Mouse (Mus musculus) adrenal gland, adult 2 months (tissue): ENCODE measurements around the gene Pak4. TPM values are rescaled to one million over a fixed set of nuclear protein-coding genes. Genes with fewer than 3 reads are reported as not detected.
"Not testable (repeated sequence)": the region's sequence is repeated elsewhere in the genome, so short reads cannot be mapped to it uniquely, and the experiment has no call there.

ENCODE experiments used
- DNase-seq: peaks from one replicate; pipeline ENCODE4 v3.0.0; 2021
- polyA plus RNA-seq: library from polyadenylated mRNA; depleted of rRNA; stranded (reverse); fragments of >200 nt; gene quantifications from 2 replicates; pipeline ENCODE4 v1.2.3, GENCODE M21; 2012
- total RNA-seq, 2 experiments: library from RNA; stranded (reverse); gene quantifications; 2 replicates each; pipeline ENCODE4 v1.2.3; 2021

Pak4 gene
- total and polyA plus RNA-seq, 3 experiments = 28.7 to 53.5 (median 29.6) TPM

DNA sequence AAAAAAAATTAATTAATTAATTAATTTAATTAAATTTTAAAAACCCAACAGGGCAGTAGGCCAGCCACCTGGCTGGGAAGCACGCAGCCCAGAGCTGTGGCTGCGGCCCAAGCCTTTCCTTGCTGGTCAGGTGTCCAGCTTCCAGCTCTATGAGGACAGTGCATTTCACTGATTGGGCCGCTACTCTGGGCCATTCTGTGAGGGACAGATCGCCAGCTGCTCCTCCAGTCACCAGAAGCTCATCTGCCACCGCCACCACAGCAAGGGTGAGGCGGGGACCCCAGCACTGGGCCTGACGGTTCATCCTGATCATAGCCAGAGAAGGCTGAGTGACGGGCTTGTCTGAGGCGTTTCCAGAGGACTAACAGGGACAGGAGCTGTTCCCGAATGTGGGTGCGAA lies 36.0 kb downstream of the Pak4 start:
- no peak for DNase-seq

GRCm38 (mm10) chr7:28560856-28561255 lies 37.1 kb downstream of the Pak4 start:
- DNase-seq = no peak

DNA sequence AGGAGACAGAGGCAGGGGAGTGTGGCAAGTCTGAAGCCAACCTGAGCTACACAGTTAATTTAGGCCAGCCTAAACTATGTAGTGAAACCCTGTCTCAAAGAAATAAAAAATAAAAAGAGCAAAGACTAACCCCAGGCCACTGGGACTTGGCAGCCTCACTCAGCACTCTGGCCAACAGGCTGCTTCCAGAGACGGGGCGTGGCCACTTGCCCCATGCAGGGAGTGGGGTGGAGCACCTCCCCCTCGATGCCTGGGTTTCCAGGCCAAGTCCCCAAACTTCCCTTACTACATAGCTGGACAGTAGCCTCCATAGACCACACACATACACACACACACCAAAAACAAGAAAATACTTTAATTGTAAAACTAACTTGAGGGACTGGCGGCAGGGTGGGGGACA lies 39.5 kb downstream of the Pak4 start:
- DNase-seq = peak; percentile 68

GRCm38 (mm10) chr7:28557708-28558107 lies 40.3 kb downstream of the Pak4 start:
- no peak for DNase-seq

- no peak for DNase-seq
Measured at GRCm38 (mm10) chr7:28557069-28557468, 40.9 kb downstream of the Pak4 start.

DNA sequence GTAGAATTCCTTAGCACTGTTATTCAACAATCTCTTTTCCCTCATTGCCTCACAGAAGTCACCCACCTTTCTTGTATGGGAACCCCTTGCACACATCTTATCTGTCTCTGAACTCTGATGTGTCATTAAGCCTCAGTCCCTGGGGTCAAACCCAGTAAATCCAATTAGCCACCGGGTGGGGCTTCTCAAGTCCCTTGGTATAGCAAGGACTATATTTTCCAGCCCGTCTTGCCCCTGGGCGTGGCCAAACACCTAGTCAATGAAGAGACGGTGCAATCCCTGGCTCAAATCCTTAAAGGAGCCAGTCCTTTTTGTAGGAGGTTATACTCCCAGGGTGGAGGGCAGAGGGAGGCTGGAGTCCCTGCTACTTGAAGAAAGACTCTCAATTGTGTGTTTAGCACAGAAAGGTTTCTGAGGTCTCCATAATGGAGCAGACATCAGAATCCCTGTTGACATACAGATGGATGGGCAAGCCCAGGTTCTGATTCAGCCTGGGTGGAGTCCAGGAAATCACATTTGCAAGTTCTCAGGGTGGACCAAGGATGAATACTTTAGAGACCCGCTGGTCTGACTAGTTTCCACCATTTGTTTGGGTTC lies 41.9 kb downstream of the Pak4 start:
- no peak for DNase-seq

DNA sequence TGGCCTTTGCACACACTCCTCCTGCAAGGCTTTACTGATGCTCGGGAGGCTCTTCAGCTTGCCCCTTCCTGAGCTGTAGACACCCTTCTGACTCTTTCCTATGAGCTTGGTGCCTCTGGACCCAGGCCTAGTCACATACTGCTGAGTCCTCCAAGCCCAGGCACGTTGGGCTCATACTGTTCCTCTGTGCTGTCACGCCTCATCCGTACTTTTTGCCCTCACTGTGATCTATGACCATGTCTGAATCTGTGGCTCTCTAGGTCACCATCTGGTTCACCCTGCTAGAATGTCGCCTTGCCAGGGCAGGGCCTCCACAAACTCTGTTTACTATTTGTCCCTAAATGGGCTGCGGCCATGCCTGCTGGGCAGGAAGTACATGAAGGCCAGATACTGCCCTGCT lies 44.9 kb downstream of the Pak4 start:
- DNase-seq = no peak

DNA sequence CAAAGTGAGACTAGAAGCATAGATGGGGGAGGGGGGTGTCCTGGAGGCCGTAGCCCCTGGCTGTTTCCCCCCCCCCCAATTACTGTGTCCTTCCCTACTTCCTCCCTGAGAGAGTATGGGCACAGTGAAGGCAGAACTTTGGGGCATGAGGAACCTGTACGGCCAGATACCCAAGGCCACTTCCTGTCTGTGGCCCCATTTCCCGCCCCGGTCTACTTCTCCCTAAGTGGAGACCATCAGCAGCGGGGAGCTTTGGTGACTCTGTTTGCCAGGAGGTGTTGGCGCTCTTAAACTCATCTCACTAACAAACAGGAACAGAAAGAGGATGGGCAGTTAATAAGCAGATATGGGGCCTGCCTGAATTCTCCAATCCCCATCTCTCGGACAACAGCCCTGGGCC lies 50.4 kb downstream of the Pak4 start:
- DNase-seq = no peak

DNA sequence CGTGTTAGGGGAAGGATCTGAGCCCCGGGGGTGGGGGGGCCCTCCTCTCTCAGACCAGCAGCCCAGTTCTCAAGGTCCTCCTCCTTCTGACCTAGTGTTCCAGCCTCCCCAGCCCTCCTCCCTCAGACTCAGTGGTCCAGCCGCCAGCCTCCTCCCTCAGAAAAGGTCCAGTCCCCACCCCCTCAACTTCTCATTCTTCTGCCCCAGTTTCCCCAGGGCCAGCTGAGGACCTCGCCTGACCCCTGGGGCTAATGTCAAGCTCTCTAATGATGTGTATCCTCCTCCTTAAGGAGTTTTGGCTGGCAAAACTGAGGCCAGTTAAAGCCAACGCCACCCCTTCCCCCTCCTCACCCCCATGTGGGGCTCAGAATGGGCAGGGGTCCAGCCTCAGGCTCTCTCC lies 50.8 kb downstream of the Pak4 start, which contains the start of gene Nccrp1:
TSS of gene Nccrp1 (minus strand) at position 101 of the 400 bp plus-strand sequence.
- DNase-seq = no peak

- DNase-seq = no peak
Measured at GRCm38 (mm10) chr7:28546649-28547048, 51.3 kb downstream of the Pak4 start.

- no peak for DNase-seq
Measured at GRCm38 (mm10) chr7:28545891-28546210, 52.1 kb downstream of the Pak4 start.

DNA sequence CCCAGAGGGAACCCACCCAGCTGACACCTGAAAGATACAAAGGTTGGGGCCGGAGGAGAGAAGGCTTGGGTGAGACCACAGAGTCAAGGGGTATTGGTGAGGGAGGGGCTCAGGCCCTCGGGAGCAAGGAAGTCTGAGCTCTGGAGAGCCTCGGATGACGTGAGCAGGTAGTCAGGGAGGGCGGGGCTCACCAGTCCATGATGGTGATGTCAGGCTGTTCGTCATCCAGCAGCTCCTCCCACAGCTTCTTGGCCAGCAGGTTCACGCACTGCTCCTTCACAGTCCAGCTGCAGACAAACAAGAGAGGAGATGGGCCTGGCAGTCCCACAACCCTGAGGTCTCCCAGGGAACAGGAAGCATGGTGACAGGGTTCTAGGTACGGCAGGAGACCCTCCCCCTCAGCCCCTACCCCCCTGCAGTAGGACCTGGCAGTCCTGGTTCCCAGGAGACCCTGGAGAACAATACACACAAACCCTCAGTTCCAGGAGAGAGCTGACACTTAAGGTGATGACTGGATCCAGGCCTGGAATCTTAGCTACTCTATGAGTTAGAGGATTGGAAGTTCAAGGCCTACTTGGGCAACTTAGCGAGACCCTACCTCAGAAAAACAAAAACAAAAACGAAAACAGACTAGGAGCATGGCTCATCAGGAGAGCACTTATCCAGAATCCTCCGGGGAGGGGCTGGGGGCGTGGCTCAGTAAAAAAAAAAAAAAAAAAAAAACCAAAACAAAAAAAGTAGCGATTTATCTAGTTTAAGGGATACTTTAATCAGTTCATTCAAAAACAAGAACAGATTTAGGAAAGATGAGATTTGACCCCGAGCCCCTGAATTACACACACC lies 52.7 kb downstream of the Pak4 start:
- DNase-seq = no peak

GRCm38 (mm10) chr7:28544051-28544601 lies 53.9 kb downstream of the Pak4 start:
- DNase-seq = peak; percentile 43

- DNase-seq = no peak
Measured at GRCm38 (mm10) chr7:28540526-28540925, 57.5 kb downstream of the Pak4 start, which contains the start of gene Sycn. Gene Sycn (plus strand): TSS chr7:28540885.

DNA sequence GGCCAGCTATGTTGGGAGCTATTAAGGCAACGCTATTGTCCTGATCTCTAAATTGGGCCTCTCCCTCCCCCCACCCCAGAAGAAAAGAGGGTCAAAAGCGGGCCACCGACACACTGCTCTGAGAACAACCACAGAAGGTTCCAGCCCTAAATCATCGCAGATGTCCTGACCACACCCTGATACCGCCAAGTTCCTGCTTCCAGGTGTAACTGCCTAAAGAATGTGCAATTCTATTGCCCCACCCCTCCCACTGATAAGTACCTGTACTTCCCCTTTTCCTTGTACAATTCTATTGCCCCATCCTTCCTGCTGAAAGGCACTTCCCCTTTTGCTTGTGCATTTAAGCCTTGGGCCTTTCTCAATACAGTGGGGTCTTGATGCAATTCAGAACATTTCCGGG lies 59.1 kb downstream of the Pak4 start:
- not testable (repeated sequence) for DNase-seq

GRCm38 (mm10) chr7:28532005-28532404 lies 66.0 kb downstream of the Pak4 start:
- no peak for DNase-seq

DNA sequence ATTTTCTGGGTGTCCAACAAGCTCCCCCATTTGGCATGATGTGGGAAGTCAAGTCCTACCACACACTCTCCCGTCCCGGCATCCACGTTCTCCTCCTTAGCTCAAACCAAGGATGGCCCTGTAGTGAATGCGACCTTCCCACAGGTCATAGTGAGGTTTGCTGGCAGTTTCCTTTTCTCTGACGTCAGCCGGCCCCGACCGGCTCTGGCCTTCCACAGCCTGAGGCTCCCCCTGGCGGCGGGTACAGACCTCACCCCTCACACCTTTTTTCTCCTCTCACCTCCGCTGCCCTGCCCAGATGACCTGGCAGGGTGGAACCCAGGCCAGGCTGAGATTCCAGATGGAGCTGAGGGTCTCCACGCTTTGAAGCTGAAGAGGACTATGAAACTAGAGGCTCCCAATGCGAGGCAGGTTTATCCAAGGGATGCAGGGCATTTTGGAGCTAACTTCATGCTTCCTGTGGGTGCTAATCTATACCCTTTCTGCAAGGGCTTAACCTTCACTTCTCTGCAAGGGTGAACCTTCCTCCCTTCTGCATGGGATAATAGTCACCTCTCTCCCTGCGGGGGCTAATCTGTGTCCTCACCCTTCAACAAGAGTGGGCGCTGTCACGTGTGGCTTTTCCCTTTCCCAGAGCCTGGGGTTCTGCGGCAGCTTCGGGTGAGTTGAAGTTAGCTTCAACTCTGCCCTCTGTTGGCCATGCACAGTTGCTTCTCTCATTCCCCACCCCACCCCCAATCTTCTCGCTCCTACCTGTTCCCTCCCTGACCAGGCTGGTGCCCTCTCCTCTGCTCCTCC lies 69.9 kb downstream of the Pak4 start:
- DNase-seq = peak; percentile 88

DNA sequence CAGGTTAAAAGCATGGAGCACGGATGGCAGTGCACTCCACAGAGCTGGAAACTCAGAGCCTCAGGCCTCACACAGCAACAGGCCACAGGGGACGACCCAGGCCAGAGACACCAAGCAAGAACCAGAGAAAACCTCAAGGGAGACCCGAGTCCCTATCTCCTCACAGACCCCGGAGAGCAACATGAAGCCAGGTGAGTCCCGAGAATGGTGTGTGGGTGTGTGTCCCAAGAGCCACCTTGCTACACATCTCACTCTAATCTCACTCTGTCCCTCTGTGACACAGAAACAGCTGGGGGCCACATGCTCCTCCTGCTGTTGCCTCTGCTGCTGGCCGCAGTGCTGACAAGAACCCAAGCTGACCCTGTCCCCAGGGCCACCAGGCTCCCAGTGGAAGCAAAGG lies 75.4 kb downstream of the Pak4 start, which contains the start of gene Ifnl3:
TSS of gene Ifnl3 (plus strand) at position 301 of the 400 bp plus-strand sequence.
- DNase-seq = not testable (repeated sequence)

DNA sequence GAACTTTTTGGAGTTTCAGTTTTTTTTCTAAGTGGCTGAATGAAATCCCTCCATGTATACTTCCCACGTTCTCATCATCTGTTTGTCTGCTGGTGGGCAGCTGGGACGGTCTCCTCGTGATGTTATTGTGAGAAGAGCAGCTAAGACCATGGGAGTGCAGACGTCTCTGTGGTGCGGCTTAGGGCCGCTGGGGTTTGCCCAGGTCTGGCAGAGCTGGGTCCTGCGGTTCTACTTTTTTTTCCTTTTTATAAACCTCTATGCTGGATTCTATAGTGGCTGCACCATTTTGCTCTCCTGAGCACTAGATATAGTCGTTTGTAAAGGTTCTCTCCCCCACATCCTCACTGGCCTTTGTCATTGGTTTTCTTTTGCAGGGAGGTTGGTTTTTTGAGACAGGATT lies 86.5 kb downstream of the Pak4 start:
- no peak for DNase-seq

DNA sequence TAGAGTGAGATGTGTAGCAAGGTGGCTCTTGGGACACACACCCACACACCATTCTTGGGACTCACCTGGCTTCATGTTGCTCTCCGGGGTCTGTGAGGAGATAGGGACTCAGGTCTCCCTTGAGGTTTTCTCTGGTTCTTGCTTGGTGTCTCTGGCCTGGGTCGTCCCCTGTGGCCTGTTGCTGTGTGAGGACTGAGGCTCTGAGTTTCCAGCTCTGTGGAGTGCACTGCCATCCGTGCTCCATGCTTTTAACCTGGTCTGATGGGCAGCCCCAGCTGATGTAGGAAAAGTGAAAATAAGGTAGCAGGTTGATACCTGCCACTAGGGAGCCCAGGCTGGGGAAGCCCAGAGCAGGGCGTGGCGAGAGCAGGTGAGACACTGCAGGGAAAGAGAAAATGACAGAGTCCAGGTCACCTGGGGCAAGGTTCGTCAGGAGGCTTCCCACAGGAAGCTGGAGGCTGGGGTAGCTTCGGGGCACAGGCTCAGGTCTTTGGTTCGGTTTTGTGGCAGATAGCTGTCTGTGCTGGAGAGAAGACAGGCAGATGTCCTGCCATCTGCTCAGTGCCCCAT lies 87.5 kb downstream of the Pak4 start, which contains the start of gene Ifnl2:
TSS of gene Ifnl2 (minus strand) at position 51 of the 570 bp plus-strand sequence.
- DNase-seq = not testable (repeated sequence)

DNA sequence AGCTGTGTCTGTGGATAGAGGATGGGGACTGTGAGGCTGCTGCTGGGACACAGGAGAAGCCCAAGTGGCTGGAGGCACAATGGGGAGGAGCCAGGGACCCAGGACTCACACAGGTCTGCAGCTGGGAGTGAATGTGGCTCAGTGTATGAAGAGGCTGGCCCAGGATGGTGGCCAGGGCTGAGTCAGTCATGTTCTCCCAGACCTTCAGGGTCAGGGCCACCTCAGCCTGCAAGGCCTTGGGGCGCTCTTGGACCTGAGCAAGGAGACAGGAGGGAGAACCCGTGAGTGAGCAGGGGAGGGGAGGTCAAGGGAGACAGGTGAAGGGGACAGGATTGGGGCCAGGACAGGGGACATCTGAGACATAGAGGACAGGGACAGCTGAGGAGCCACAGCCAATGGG lies 88.9 kb downstream of the Pak4 start:
- DNase-seq = peak; percentile 72
